Mouse (Mus musculus): ENCODE measurements around the gene Dync1li2.

The Dync1li2 gene

GRCm38 (mm10) chr8:104442299-104443124 lies at the start of gene Dync1li2:
TSS of gene Dync1li2 (minus strand) at chr8:104443047.
- peak; percentile 91 for DNase-seq (ENCODE audit: low read depth, low spot score)

GRCm38 (mm10) chr8:104479091-104479490 lies 36.2 kb upstream of the Dync1li2 start:
- DNase-seq (ENCODE audit: low read depth, low spot score) = no peak

- DNase-seq (ENCODE audit: low read depth, low spot score) = no peak
Measured at GRCm38 (mm10) chr8:104472465-104472864, 29.6 kb upstream of the Dync1li2 start.

GRCm38 (mm10) chr8:104467463-104467862 lies 24.6 kb upstream of the Dync1li2 start:
- DNase-seq (ENCODE audit: low read depth, low spot score) = no peak

GRCm38 (mm10) chr8:104452177-104452576 lies 9.3 kb upstream of the Dync1li2 start:
- DNase-seq (ENCODE audit: low read depth, low spot score) = no peak

GRCm38 (mm10) chr8:104448796-104449195 lies 5.9 kb upstream of the Dync1li2 start:
- no peak for DNase-seq (ENCODE audit: low read depth, low spot score)

GRCm38 (mm10) chr8:104446016-104446415 lies 3.2 kb upstream of the Dync1li2 start:
- DNase-seq (ENCODE audit: low read depth, low spot score) = no peak

GRCm38 (mm10) chr8:104445248-104445647 lies 2.4 kb upstream of the Dync1li2 start:
- DNase-seq (ENCODE audit: low read depth, low spot score) = no peak

GRCm38 (mm10) chr8:104443125-104443679 lies 355 bp upstream of the Dync1li2 start:
- DNase-seq (ENCODE audit: low read depth, low spot score) = no peak

- no peak for DNase-seq (ENCODE audit: low read depth, low spot score)
Measured at GRCm38 (mm10) chr8:104441613-104442012, 1.2 kb downstream of the Dync1li2 start.

GRCm38 (mm10) chr8:104439461-104439860 lies 3.4 kb downstream of the Dync1li2 start:
- DNase-seq (ENCODE audit: low read depth, low spot score) = no peak

- DNase-seq (ENCODE audit: low read depth, low spot score) = no peak
Measured at GRCm38 (mm10) chr8:104437494-104438135, 5.2 kb downstream of the Dync1li2 start.

GRCm38 (mm10) chr8:104436591-104436990 lies 6.3 kb downstream of the Dync1li2 start:
- no peak for DNase-seq (ENCODE audit: low read depth, low spot score)

- DNase-seq (ENCODE audit: low read depth, low spot score) = no peak
Measured at GRCm38 (mm10) chr8:104436038-104436437, 6.8 kb downstream of the Dync1li2 start.

- no peak for DNase-seq (ENCODE audit: low read depth, low spot score)
Measured at GRCm38 (mm10) chr8:104434826-104435354, 8.0 kb downstream of the Dync1li2 start.

- no peak for DNase-seq (ENCODE audit: low read depth, low spot score)
Measured at GRCm38 (mm10) chr8:104434275-104434674, 8.6 kb downstream of the Dync1li2 start.

- DNase-seq (ENCODE audit: low read depth, low spot score) = no peak
Measured at GRCm38 (mm10) chr8:104433191-104433842, 9.5 kb downstream of the Dync1li2 start.

GRCm38 (mm10) chr8:104432656-104433055 lies 10.2 kb downstream of the Dync1li2 start:
- no peak for DNase-seq (ENCODE audit: low read depth, low spot score)

GRCm38 (mm10) chr8:104430230-104430629 lies 12.6 kb downstream of the Dync1li2 start:
- no peak for DNase-seq (ENCODE audit: low read depth, low spot score)

GRCm38 (mm10) chr8:104427703-104428102 lies 15.1 kb downstream of the Dync1li2 start:
- no peak for DNase-seq (ENCODE audit: low read depth, low spot score)

- no peak for DNase-seq (ENCODE audit: low read depth, low spot score)
Measured at GRCm38 (mm10) chr8:104422313-104422712, 20.5 kb downstream of the Dync1li2 start.

GRCm38 (mm10) chr8:104416022-104416421 lies 26.8 kb downstream of the Dync1li2 start:
- peak; percentile 17 for DNase-seq (ENCODE audit: low read depth, low spot score)
